Mouse (Mus musculus) B cell, adult 67 days (primary cell): Measurements from ENCODE around the gene Sfxn1. TPM values are rescaled to one million over a fixed set of nuclear protein-coding genes. Genes with fewer than 3 reads are reported as not detected.

Experiments used
- total RNA-seq, 2 experiments: library from RNA; stranded (reverse); gene quantifications; 4 replicates each; pipeline ENCODE4 v1.2.4; 2023

Sfxn1 gene
- 10 to 100 TPM; 28.5 to 32.8 TPM for total RNA-seq

GRCm38 (mm10) chr13:54071606-54072331 is at the start of gene Sfxn1:
Gene Sfxn1, plus strand, starts transcription at chr13:54071869.

GRCm38 (mm10) chr13:54055448-54055861 is 16.2 kb upstream of the Sfxn1 start, which contains the start of gene Drd1:
Gene Drd1, minus strand, starts transcription at chr13:54055705.

Other genes with a start within 250 kb of the Sfxn1 start
- 1 to 10 TPM in 1 of 2 experiments, under 1 TPM in 1; 0.21 to 1.2 TPM for gene Drd1, start 16.2 kb upstream of the Sfxn1 start, total RNA-seq
- 10 to 100 TPM in 1 of 2 experiments, 1 to 10 TPM in 1; 8.2 to 11.1 TPM for gene Hrh2, start 120.3 kb downstream of the Sfxn1 start, total RNA-seq